Mouse (Mus musculus) hindbrain, postnatal 0 days (tissue): ENCODE measurements around the gene Rps17. TPM values are rescaled to one million over a fixed set of nuclear protein-coding genes. Genes with fewer than 3 reads are reported as not detected.
A peak's percentile ranks its signal among the peaks of the same experiment; 100 is the strongest.

ENCODE experiments used
- ATAC-seq: fragments of 200-750 bp; cut with Nextera tagmentation; 2 replicates; pipeline ENCODE4 v1.8.0; 2017; ENCODE audit warnings: mild to moderate bottlenecking, moderate TSS enrichment, moderate library complexity
- DNase-seq: peaks from one replicate; pipeline ENCODE4 v3.0.0-alpha.2; 2015; ENCODE audit warnings: low spot score
- H3K27ac ChIP-seq: fragments of 300-500 bp; sonication (generic); 2 replicates; pipeline ENCODE4 v1.5.1; 2014; ENCODE audit warnings: mild to moderate bottlenecking
- H3K27me3 ChIP-seq: fragments of 300-500 bp; sonication (generic); 2 replicates; pipeline ENCODE4 v1.6.1; 2014; ENCODE audit warnings: low read length, mixed read lengths; ENCODE audit not compliant: insufficient read depth
- H3K36me3 ChIP-seq: fragments of 300-500 bp; sonication (generic); 2 replicates; pipeline ENCODE4 v1.6.1; 2014; ENCODE audit warnings: low read length, mixed read lengths; ENCODE audit not compliant: insufficient read depth
- H3K4me1 ChIP-seq: fragments of 300-500 bp; sonication (generic); 2 replicates; pipeline ENCODE4 v1.6.1; 2014; ENCODE audit warnings: antibody characterized with exemption, low read length, mixed read lengths; ENCODE audit not compliant: insufficient read depth
- H3K4me2 ChIP-seq: fragments of 300-500 bp; sonication (generic); 2 replicates; pipeline ENCODE4 v1.6.1; 2014; ENCODE audit warnings: low read depth, mild to moderate bottlenecking, low read length, moderate library complexity, mixed read lengths
- H3K4me3 ChIP-seq: fragments of 300-500 bp; sonication (generic); 2 replicates; pipeline ENCODE4 v1.5.1; 2014; ENCODE audit warnings: low read length
- H3K9ac ChIP-seq: fragments of 300-500 bp; sonication (generic); replicated peaks from 2 replicates; pipeline ENCODE4 v1.6.1; 2014; ENCODE audit warnings: mild to moderate bottlenecking, low read length, moderate library complexity, mixed read lengths
- H3K9me3 ChIP-seq: fragments of 300-500 bp; sonication (generic); 2 replicates; pipeline ENCODE4 v1.6.1; 2016; ENCODE audit warnings: low read length, mixed read lengths
- CTCF ChIP-seq: IDR thresholded peaks from 2 replicates; pipeline ENCODE4 v1.5.1; 2016; ENCODE audit warnings: antibody characterized with exemption, control low read depth, low read depth
- WGBS: fragments of 180-500 bp; shearing (Covaris S2); extraction: QIAGEN DNeasy Blood & Tissue Kit; methylation state at CpG from one replicate; pipeline ENCODE4 v1.1.7; 2014; 5-methylcytosine and 5-hydroxymethylcytosine counted together
- polyA plus RNA-seq: library from polyadenylated mRNA; unstranded; fragments of >200 nt; fragmentation: Nextera tagmentation; extraction: Ambion mirVana; gene quantifications from 2 replicates; pipeline ENCODE4 v1.2.1, GENCODE M21; 2015
- total RNA-seq: library from RNA; depleted of rRNA; stranded (reverse); fragments of >200 nt; gene quantifications from 2 replicates; pipeline ENCODE4 v1.2.3, GENCODE M21; 2014

The Rps17 gene
- total and polyA plus RNA-seq, 2 experiments from 2014 or later, result 433 to 765 TPM

- H3K4me2 ChIP-seq, result no peak overlapping the region
- no peaks in the 10 kb centered on the region for H3K4me1 ChIP-seq
- DNase-seq, result no peak
- 90% methylated on average over 7 of the region's 7 CpGs for WGBS
- no peak for TF ChIP-seq CTCF
- ATAC-seq, result no peak
- no peak overlapping the region for H3K27ac ChIP-seq
- no peak overlapping the region for H3K9ac ChIP-seq
- no peaks in the 10 kb centered on the region for H3K36me3 ChIP-seq
- no peaks in the 10 kb centered on the region for H3K27me3 ChIP-seq
- H3K9me3 ChIP-seq, result no peaks in the 10 kb centered on the region
- H3K4me3 ChIP-seq, result no peak overlapping the region
Observed at GRCm38 (mm10) chr7:81356975-81357374, 11.9 kb upstream of the Rps17 start.

GRCm38 (mm10) chr7:81356360-81356759, 11.3 kb upstream of the Rps17 start:
- H3K36me3 ChIP-seq, result no peaks in the 10 kb centered on the region
- TF ChIP-seq CTCF, result no peak
- 82% methylated on average over 1 of the region's 1 CpGs for WGBS

GRCm38 (mm10) chr7:81355746-81356145, 10.7 kb upstream of the Rps17 start:
- H3K4me2 ChIP-seq, result no peak overlapping the region
- H3K36me3 ChIP-seq, result no peaks in the 10 kb centered on the region
- no peak overlapping the region for H3K27ac ChIP-seq
- H3K27me3 ChIP-seq, result no peaks in the 10 kb centered on the region
- no peak for DNase-seq
- ATAC-seq, result no peak
- H3K4me1 ChIP-seq, result no peaks in the 10 kb centered on the region
- H3K4me3 ChIP-seq, result no peak overlapping the region
- H3K9me3 ChIP-seq, result no peaks in the 10 kb centered on the region
- no peak overlapping the region for H3K9ac ChIP-seq
- no peak for TF ChIP-seq CTCF
- 86% methylated on average over 7 of the region's 7 CpGs for WGBS

More at GRCm38 (mm10) chr7:81356360-81356759, 11.3 kb upstream of the Rps17 start:
- no peaks in the 10 kb centered on the region for H3K9me3 ChIP-seq
- H3K27me3 ChIP-seq, result no peaks in the 10 kb centered on the region
- H3K9ac ChIP-seq, result no peak overlapping the region
- H3K4me1 ChIP-seq, result no peaks in the 10 kb centered on the region
- no peak overlapping the region for H3K27ac ChIP-seq
- H3K4me2 ChIP-seq, result no peak overlapping the region
- H3K4me3 ChIP-seq, result no peak overlapping the region
- ATAC-seq (no peak), DNase-seq (no peak)

GRCm38 (mm10) chr7:81351826-81352225, 6.8 kb upstream of the Rps17 start:
- Histone ChIP-seq H3K27ac (no peak overlapping the region), H3K4me3 (no peak overlapping the region), H3K9me3 (no peaks in the 10 kb centered on the region), H3K4me1 (no peaks in the 10 kb centered on the region), H3K27me3 (no peaks in the 10 kb centered on the region), H3K36me3 (no peaks in the 10 kb centered on the region), H3K4me2 (no peak overlapping the region), H3K9ac (no peak overlapping the region)
- DNase-seq (no peak), ATAC-seq (no peak)
- WGBS, result 76% methylated on average over 4 of the region's 4 CpGs
- no peak for TF ChIP-seq CTCF

- H3K4me1 ChIP-seq, result peaks cover 7% of the 10 kb centered on the region
- no peak overlapping the region for H3K4me3 ChIP-seq
- peaks cover 2% of the 10 kb centered on the region; the same call in 1 of the 2 replicates for H3K36me3 ChIP-seq
- no peak overlapping the region for H3K4me2 ChIP-seq
- H3K27ac ChIP-seq, result no peak overlapping the region
- no peaks in the 10 kb centered on the region for H3K9me3 ChIP-seq
- no peak overlapping the region for H3K9ac ChIP-seq
- WGBS, result 55% methylated on average over 7 of the region's 7 CpGs
- no peak for TF ChIP-seq CTCF
- H3K27me3 ChIP-seq, result no peaks in the 10 kb centered on the region
- ATAC-seq (no peak), DNase-seq (no peak)
Observed at GRCm38 (mm10) chr7:81348206-81348605, 3.2 kb upstream of the Rps17 start.

GRCm38 (mm10) chr7:81345447-81346170, 555 bp upstream of the Rps17 start:
- peaks cover 12% of the 10 kb centered on the region for H3K4me1 ChIP-seq
- WGBS, result 61% methylated on average over 15 of the region's 15 CpGs
- DNase-seq (no peak), ATAC-seq (no peak)
- H3K9ac ChIP-seq, result peak overlapping the region; percentile 95
- H3K4me2 ChIP-seq, result peak overlapping the region; percentile 59
- no peaks in the 10 kb centered on the region for H3K27me3 ChIP-seq
- no peaks in the 10 kb centered on the region for H3K9me3 ChIP-seq
- H3K36me3 ChIP-seq, result peaks cover 8% of the 10 kb centered on the region; the same call in 1 of the 2 replicates
- H3K4me3 ChIP-seq, result peak overlapping the region; percentile 67
- H3K27ac ChIP-seq, result peak overlapping the region; percentile 80
- TF ChIP-seq CTCF, result no peak

GRCm38 (mm10) chr7:81343831-81344230, 1.2 kb downstream of the Rps17 start:
- no peak for ATAC-seq

More at GRCm38 (mm10) chr7:81343831-81344230, 1.2 kb downstream of the Rps17 start:
- Histone ChIP-seq H3K4me1 (peaks cover 12% of the 10 kb centered on the region), H3K36me3 (peaks cover 12% of the 10 kb centered on the region; the same call in 1 of the 2 replicates), H3K27me3 (no peaks in the 10 kb centered on the region), H3K9ac (peak overlapping the region; percentile 95), H3K9me3 (no peaks in the 10 kb centered on the region), H3K4me3 (peak overlapping the region; percentile 67), H3K27ac (peak overlapping the region; percentile 80; the same call in 1 of the 2 replicates), H3K4me2 (peak overlapping the region; percentile 75)
- 13% methylated on average over 10 of the region's 10 CpGs for WGBS
- no peak for DNase-seq
- TF ChIP-seq CTCF, result no peak
